Mouse (Mus musculus) midbrain, embryonic 13.5 days (tissue): Measurements from ENCODE around the gene Hamp2. TPM values are rescaled to one million over a fixed set of nuclear protein-coding genes. Genes with fewer than 3 reads are reported as not detected.
A peak's percentile ranks its signal among the peaks of the same experiment; 100 is the strongest.
"Not testable (repeated sequence)": the region's sequence is repeated elsewhere in the genome, so short reads cannot be mapped to it uniquely, and the experiment has no call there.

ENCODE experiments used
- ATAC-seq: fragments of 200-750 bp; cut with Nextera tagmentation; 2 replicates; pipeline ENCODE4 v1.8.0; 2017; ENCODE audit warnings: mild to moderate bottlenecking, moderate TSS enrichment, moderate library complexity
- H3K27ac ChIP-seq: fragments of 300-500 bp; sonication (generic); 2 replicates; pipeline ENCODE4 v1.5.1; 2015; ENCODE audit warnings: inconsistent platforms, mild to moderate bottlenecking, moderate library complexity
- H3K27me3 ChIP-seq: fragments of 300-500 bp; sonication (generic); 2 replicates; pipeline ENCODE4 v1.6.1; 2015; ENCODE audit warnings: mild to moderate bottlenecking, inconsistent platforms
- H3K36me3 ChIP-seq: fragments of 300-500 bp; sonication (generic); 2 replicates; pipeline ENCODE4 v1.6.1; 2015; ENCODE audit warnings: mild to moderate bottlenecking, inconsistent platforms
- H3K4me1 ChIP-seq: fragments of 300-500 bp; sonication (generic); replicated peaks from 2 replicates; pipeline ENCODE4 v1.6.1; 2015; ENCODE audit warnings: inconsistent platforms
- H3K4me2 ChIP-seq: fragments of 300-500 bp; sonication (generic); replicated peaks from 2 replicates; pipeline ENCODE4 v1.6.1; 2015; ENCODE audit warnings: moderate library complexity, mild to moderate bottlenecking, inconsistent platforms
- H3K4me3 ChIP-seq: fragments of 300-500 bp; sonication (generic); replicated peaks from 2 replicates; pipeline ENCODE4 v1.5.1; 2015; ENCODE audit warnings: mild to moderate bottlenecking, inconsistent platforms
- H3K9ac ChIP-seq: fragments of 300-500 bp; sonication (generic); replicated peaks from 2 replicates; pipeline ENCODE4 v1.6.1; 2015; ENCODE audit warnings: mild to moderate bottlenecking, inconsistent platforms
- H3K9me3 ChIP-seq: fragments of 300-500 bp; sonication (generic); 2 replicates; pipeline ENCODE4 v1.6.1; 2016; ENCODE audit warnings: mild to moderate bottlenecking, inconsistent platforms
- WGBS: fragments of 180-500 bp; shearing (Covaris S2); methylation state at CpG from one replicate; pipeline ENCODE4 v1.1.7; 2015; 5-methylcytosine and 5-hydroxymethylcytosine counted together
- polyA plus RNA-seq: library from polyadenylated mRNA; unstranded; fragments of >200 nt; fragmentation: Nextera tagmentation; extraction: Ambion mirVana; gene quantifications from 2 replicates; pipeline ENCODE4 v1.2.1, GENCODE M21; 2015

The Hamp2 gene
- polyA plus RNA-seq, 1 experiment from 2014 or later = not detected

- Histone ChIP-seq H3K4me3 (no peak overlapping the region), H3K4me1 (peaks cover 32% of the 10 kb centered on the region), H3K9me3 (no peaks in the 10 kb centered on the region), H3K27me3 (no peaks in the 10 kb centered on the region), H3K4me2 (no peak overlapping the region), H3K9ac (no peak overlapping the region), H3K27ac (no peak overlapping the region), H3K36me3 (peaks cover 12% of the 10 kb centered on the region)
- no peak for ATAC-seq
- 97% methylated on average over 9 of the region's 9 CpGs for WGBS
Observed at GRCm38 (mm10) chr7:30958866-30959487, 34.5 kb upstream of the Hamp2 start.

GRCm38 (mm10) chr7:30958109-30958865 is 33.8 kb upstream of the Hamp2 start:
- ATAC-seq = no peak
- H3K4me3 ChIP-seq = peak overlapping the region; percentile 95
- H3K4me2 ChIP-seq = peak overlapping the region; percentile 74
- peaks cover 18% of the 10 kb centered on the region for H3K36me3 ChIP-seq
- H3K27ac ChIP-seq = peak overlapping the region; percentile 99
- H3K27me3 ChIP-seq = no peaks in the 10 kb centered on the region
- peak overlapping the region; percentile 98 for H3K9ac ChIP-seq
- 74% methylated on average over 28 of the region's 28 CpGs for WGBS
- peaks cover 32% of the 10 kb centered on the region for H3K4me1 ChIP-seq
- H3K9me3 ChIP-seq = no peaks in the 10 kb centered on the region

- H3K9me3 ChIP-seq = no peaks in the 10 kb centered on the region
- no peaks in the 10 kb centered on the region for H3K27me3 ChIP-seq
- WGBS = under 1% methylated on average over 43 of the region's 43 CpGs
- peak overlapping the region; percentile 95 for H3K4me3 ChIP-seq
- peak overlapping the region; percentile 74 for H3K4me2 ChIP-seq
- H3K4me1 ChIP-seq = peaks cover 32% of the 10 kb centered on the region
- peak overlapping the region; percentile 98 for H3K9ac ChIP-seq
- ATAC-seq = peak; percentile 64
- H3K27ac ChIP-seq = peak overlapping the region; percentile 99
- peaks cover 28% of the 10 kb centered on the region for H3K36me3 ChIP-seq
Observed at GRCm38 (mm10) chr7:30957367-30957783, 32.9 kb upstream of the Hamp2 start.

- ATAC-seq = peak; percentile 49
- Histone ChIP-seq H3K9me3 (no peaks in the 10 kb centered on the region), H3K27ac (peak within 1 kb of the TSS; percentile 99), H3K4me3 (peak within 1 kb of the TSS; percentile 95), H3K4me1 (peaks cover 32% of the 10 kb centered on the region), H3K4me2 (peak within 1 kb of the TSS; percentile 74), H3K9ac (peak within 1 kb of the TSS; percentile 98), H3K27me3 (no peaks in the 10 kb centered on the region), H3K36me3 (peaks cover 33% of the 10 kb centered on the region)
- WGBS = under 1% methylated on average over 58 of the region's 82 CpGs
Observed at GRCm38 (mm10) chr7:30956756-30957366, 32.4 kb upstream of the Hamp2 start, which contains the start of gene Usf2. Usf2 (minus strand) TSS chr7:30956803.

- Histone ChIP-seq H3K9ac (peak overlapping the region; percentile 98), H3K4me3 (peak overlapping the region; percentile 95), H3K36me3 (peaks cover 34% of the 10 kb centered on the region), H3K27ac (peak overlapping the region; percentile 99), H3K27me3 (no peaks in the 10 kb centered on the region), H3K4me1 (peaks cover 32% of the 10 kb centered on the region), H3K9me3 (no peaks in the 10 kb centered on the region), H3K4me2 (peak overlapping the region; percentile 74)
- peak; percentile 44 for ATAC-seq
- 1% methylated on average over 14 of the region's 49 CpGs for WGBS
Observed at GRCm38 (mm10) chr7:30956357-30956751, 31.9 kb upstream of the Hamp2 start.

GRCm38 (mm10) chr7:30955584-30956356 is 31.3 kb upstream of the Hamp2 start:
- peak; percentile 78 for ATAC-seq
- H3K9me3 ChIP-seq = no peaks in the 10 kb centered on the region
- H3K36me3 ChIP-seq = peaks cover 39% of the 10 kb centered on the region
- under 1% methylated on average over 63 of the region's 64 CpGs for WGBS
- H3K27me3 ChIP-seq = no peaks in the 10 kb centered on the region
- H3K9ac ChIP-seq = peak overlapping the region; percentile 98
- H3K4me2 ChIP-seq = peak overlapping the region; percentile 74
- peaks cover 32% of the 10 kb centered on the region for H3K4me1 ChIP-seq
- peak overlapping the region; percentile 99 for H3K27ac ChIP-seq
- H3K4me3 ChIP-seq = peak overlapping the region; percentile 95

- peak overlapping the region; percentile 95 for H3K4me3 ChIP-seq
- H3K27me3 ChIP-seq = no peaks in the 10 kb centered on the region
- ATAC-seq = no peak
- peaks cover 47% of the 10 kb centered on the region for H3K36me3 ChIP-seq
- H3K9ac ChIP-seq = 0 out of 2 replicates have a peak overlapping the region, but pooled peaks have one; percentile 98
- H3K27ac ChIP-seq = peak overlapping the region; percentile 99; the same call in 1 of the 2 replicates
- H3K4me1 ChIP-seq = peaks cover 32% of the 10 kb centered on the region
- H3K4me2 ChIP-seq = peak overlapping the region; percentile 74
- H3K9me3 ChIP-seq = no peaks in the 10 kb centered on the region
- 93% methylated on average over 12 of the region's 12 CpGs for WGBS
Observed at GRCm38 (mm10) chr7:30954971-30955520, 30.6 kb upstream of the Hamp2 start.

- no peaks in the 10 kb centered on the region for H3K27me3 ChIP-seq
- 89% methylated on average over 3 of the region's 3 CpGs for WGBS
- H3K36me3 ChIP-seq = peaks cover 55% of the 10 kb centered on the region
Observed at GRCm38 (mm10) chr7:30954036-30954435, 29.6 kb upstream of the Hamp2 start.

GRCm38 (mm10) chr7:30953459-30953858 is 29.0 kb upstream of the Hamp2 start:
- H3K4me3 ChIP-seq = no peak overlapping the region
- H3K4me1 ChIP-seq = peaks cover 19% of the 10 kb centered on the region
- peaks cover 59% of the 10 kb centered on the region for H3K36me3 ChIP-seq
- no peaks in the 10 kb centered on the region for H3K27me3 ChIP-seq
- H3K4me2 ChIP-seq = no peak overlapping the region
- 95% methylated on average over 6 of the region's 6 CpGs for WGBS
- H3K27ac ChIP-seq = no peak overlapping the region
- no peak overlapping the region for H3K9ac ChIP-seq
- H3K9me3 ChIP-seq = no peaks in the 10 kb centered on the region
- no peak for ATAC-seq

More at GRCm38 (mm10) chr7:30954036-30954435, 29.6 kb upstream of the Hamp2 start:
- Histone ChIP-seq H3K4me3 (no peak overlapping the region), H3K4me2 (no peak overlapping the region), H3K27ac (no peak overlapping the region), H3K9me3 (no peaks in the 10 kb centered on the region), H3K4me1 (peaks cover 25% of the 10 kb centered on the region), H3K9ac (no peak overlapping the region)
- ATAC-seq = no peak

GRCm38 (mm10) chr7:30952441-30953265 is 28.2 kb upstream of the Hamp2 start:
- peaks cover 11% of the 10 kb centered on the region for H3K4me1 ChIP-seq
- no peak overlapping the region for H3K27ac ChIP-seq
- no peak for ATAC-seq
- 95% methylated on average over 16 of the region's 16 CpGs for WGBS
- no peak overlapping the region for H3K4me3 ChIP-seq
- H3K27me3 ChIP-seq = no peaks in the 10 kb centered on the region
- H3K9me3 ChIP-seq = no peaks in the 10 kb centered on the region
- no peak overlapping the region for H3K9ac ChIP-seq
- H3K36me3 ChIP-seq = peaks cover 59% of the 10 kb centered on the region
- H3K4me2 ChIP-seq = no peak overlapping the region

GRCm38 (mm10) chr7:30949902-30950301 is 25.4 kb upstream of the Hamp2 start:
- not testable (repeated sequence) for H3K27ac ChIP-seq, H3K9ac ChIP-seq, H3K4me1 ChIP-seq, H3K4me3 ChIP-seq, H3K27me3 ChIP-seq, H3K9me3 ChIP-seq, ATAC-seq, H3K4me2 ChIP-seq
- WGBS = 93% methylated on average over 3 of the region's 3 CpGs
- peaks cover 72% of the 10 kb centered on the region for H3K36me3 ChIP-seq
